Mouse (Mus musculus) neural tube, embryonic 13.5 days (tissue): Measurements from ENCODE around the gene Slc5a11. TPM values are rescaled to one million over a fixed set of nuclear protein-coding genes. Genes with fewer than 3 reads are reported as not detected.
A peak's percentile ranks its signal among the peaks of the same experiment; 100 is the strongest.

ENCODE experiments used
- ATAC-seq: fragments of 200-750 bp; cut with Nextera tagmentation; 2 replicates; pipeline ENCODE4 v1.8.0; 2017; ENCODE audit warnings: low read depth, mild to moderate bottlenecking, moderate TSS enrichment, moderate library complexity
- H3K27ac ChIP-seq: fragments of 300-500 bp; sonication (generic); replicated peaks from 2 replicates; pipeline ENCODE4 v1.5.1; 2015; ENCODE audit warnings: moderate library complexity, mild to moderate bottlenecking, inconsistent platforms
- H3K27me3 ChIP-seq: fragments of 300-500 bp; sonication (generic); 2 replicates; pipeline ENCODE4 v1.6.1; 2015; ENCODE audit warnings: mild to moderate bottlenecking, inconsistent platforms
- H3K36me3 ChIP-seq: fragments of 300-500 bp; sonication (generic); 2 replicates; pipeline ENCODE4 v1.6.1; 2015; ENCODE audit warnings: mild to moderate bottlenecking, inconsistent platforms
- H3K4me1 ChIP-seq: fragments of 300-500 bp; sonication (generic); replicated peaks from 2 replicates; pipeline ENCODE4 v1.6.1; 2015; ENCODE audit warnings: inconsistent platforms
- H3K4me2 ChIP-seq: fragments of 300-500 bp; sonication (generic); 2 replicates; pipeline ENCODE4 v1.6.1; 2015; ENCODE audit warnings: inconsistent platforms, mild to moderate bottlenecking, moderate library complexity
- H3K4me3 ChIP-seq: fragments of 300-500 bp; sonication (generic); 2 replicates; pipeline ENCODE4 v1.5.1; 2015; ENCODE audit warnings: mild to moderate bottlenecking, inconsistent platforms
- H3K9ac ChIP-seq: fragments of 300-500 bp; sonication (generic); 2 replicates; pipeline ENCODE4 v1.6.1; 2015; ENCODE audit warnings: moderate library complexity, mild to moderate bottlenecking, inconsistent platforms
- H3K9me3 ChIP-seq: fragments of 300-500 bp; sonication (generic); 2 replicates; pipeline ENCODE4 v1.6.1; 2016; ENCODE audit warnings: inconsistent platforms
- WGBS: fragments of 180-500 bp; shearing (Covaris S2); methylation state at CpG from one replicate; pipeline ENCODE4 v1.1.7; 2015; 5-methylcytosine and 5-hydroxymethylcytosine counted together
- polyA plus RNA-seq: library from polyadenylated mRNA; unstranded; fragments of >200 nt; fragmentation: Nextera tagmentation; extraction: Ambion mirVana; gene quantifications from 2 replicates; pipeline ENCODE4 v1.2.1, GENCODE M21; 2015

Slc5a11 gene
- polyA plus RNA-seq, 1 experiment from 2014 or later = not detected

DNA sequence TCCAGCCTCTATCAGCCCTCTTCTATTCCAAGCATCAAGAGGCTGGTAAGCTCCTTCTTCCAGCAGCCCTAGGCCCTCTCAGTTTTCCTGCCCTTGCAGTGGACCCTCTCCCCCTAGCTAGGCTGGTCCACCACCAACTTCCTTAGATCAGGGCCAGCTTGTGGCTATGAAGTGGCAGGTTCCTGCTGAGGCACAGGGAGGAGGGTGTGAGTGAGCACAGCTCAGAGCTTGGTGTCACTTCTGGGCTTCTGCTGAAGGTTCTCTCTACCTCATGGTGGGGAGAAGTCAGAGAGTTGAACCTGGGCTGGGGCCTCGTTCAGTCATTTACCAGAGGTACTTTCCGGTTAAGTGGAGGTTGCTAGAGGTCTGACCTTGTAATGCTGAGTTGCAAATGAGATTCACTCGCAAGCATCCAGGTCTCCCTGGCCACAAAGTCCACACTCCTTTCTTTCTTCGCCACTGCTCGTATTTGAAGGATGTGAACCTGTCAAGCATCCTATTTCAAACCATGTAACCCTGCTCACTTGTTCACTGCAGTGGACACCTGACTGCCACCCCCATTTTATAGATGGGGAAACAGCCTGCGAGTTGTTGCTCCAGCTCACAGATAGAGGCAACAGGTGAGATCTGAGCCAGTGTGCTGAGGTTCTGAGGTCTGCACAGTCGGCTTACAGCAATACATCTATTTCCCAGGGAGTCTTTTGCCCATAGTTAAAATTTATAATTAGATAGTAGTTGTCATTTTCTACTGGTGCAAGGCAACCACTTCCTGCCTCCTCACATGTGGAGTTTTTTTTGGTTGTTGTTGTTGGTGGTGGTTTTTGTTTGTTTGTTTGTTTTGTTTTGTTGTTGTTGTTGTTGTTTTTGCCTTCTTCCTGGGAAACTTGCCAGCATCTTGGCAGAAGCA lies 3.1 kb downstream of the Slc5a11 start:
- Histone ChIP-seq H3K4me3 (no peak overlapping the region), H3K4me2 (no peak overlapping the region), H3K9me3 (no peaks in the 10 kb centered on the region), H3K27ac (no peak overlapping the region), H3K36me3 (no peaks in the 10 kb centered on the region), H3K27me3 (no peaks in the 10 kb centered on the region), H3K9ac (no peak overlapping the region), H3K4me1 (peaks cover 7% of the 10 kb centered on the region)
- no peak for ATAC-seq
- WGBS = 77% methylated on average over 7 of the region's 7 CpGs

- Histone ChIP-seq H3K4me1 (peaks cover 7% of the 10 kb centered on the region), H3K9ac (no peak overlapping the region), H3K27ac (no peak overlapping the region), H3K27me3 (no peaks in the 10 kb centered on the region), H3K9me3 (no peaks in the 10 kb centered on the region), H3K36me3 (no peaks in the 10 kb centered on the region), H3K4me3 (no peak overlapping the region), H3K4me2 (no peak overlapping the region)
- 36% methylated on average over 6 of the region's 6 CpGs for WGBS
- ATAC-seq = peak; percentile 67
These were observed 4.0 kb downstream of the Slc5a11 start for GRCm38 (mm10) chr7:123218620-123219019.

DNA sequence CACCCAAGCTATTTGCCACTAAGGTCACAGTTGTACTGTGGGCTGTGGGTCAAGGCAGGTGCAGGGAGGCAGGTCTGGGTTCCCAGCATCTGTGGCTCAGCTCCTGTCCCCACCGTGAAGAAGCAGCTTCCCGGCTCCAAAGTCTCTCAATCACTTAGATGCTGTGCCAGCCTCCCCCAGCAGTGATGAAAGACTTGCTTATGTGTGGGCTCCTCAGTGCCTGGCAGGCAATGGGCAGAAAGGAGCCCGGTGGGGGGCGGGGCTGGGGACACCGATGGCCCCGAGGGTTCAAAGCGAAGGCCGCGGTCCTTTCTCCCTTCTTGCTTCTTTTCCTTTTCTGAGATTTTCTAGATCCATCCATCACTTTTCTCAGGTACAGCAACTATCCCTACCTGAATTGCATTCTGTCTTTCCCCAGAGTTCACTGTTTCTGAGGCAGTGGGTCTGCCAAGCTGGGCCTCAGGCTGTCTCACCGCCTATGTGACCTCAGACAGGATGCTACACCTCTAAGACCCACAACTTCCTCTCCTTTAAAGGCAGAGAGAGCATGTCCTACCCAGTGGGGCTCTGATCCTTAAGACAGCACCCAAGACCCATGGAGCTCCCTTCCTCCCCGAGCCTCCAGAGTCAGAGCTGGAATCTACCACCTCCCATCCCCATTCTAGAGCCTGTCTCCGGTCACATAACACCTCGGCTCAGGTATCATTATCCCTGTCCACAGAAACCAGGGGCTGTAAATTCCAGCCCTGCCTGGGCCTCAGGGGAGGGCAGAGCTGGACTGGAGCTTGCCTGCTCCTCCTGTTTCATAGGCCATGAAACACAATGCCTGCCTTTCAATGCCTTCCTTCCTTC lies 5.4 kb downstream of the Slc5a11 start:
- H3K4me3 ChIP-seq = no peak overlapping the region
- no peaks in the 10 kb centered on the region for H3K9me3 ChIP-seq
- H3K4me1 ChIP-seq = no peaks in the 10 kb centered on the region
- WGBS = 71% methylated on average over 13 of the region's 13 CpGs
- no peak for ATAC-seq
- no peak overlapping the region for H3K9ac ChIP-seq
- no peaks in the 10 kb centered on the region for H3K27me3 ChIP-seq
- H3K36me3 ChIP-seq = no peaks in the 10 kb centered on the region
- H3K4me2 ChIP-seq = no peak overlapping the region
- no peak overlapping the region for H3K27ac ChIP-seq

- Histone ChIP-seq H3K4me1 (no peaks in the 10 kb centered on the region), H3K27me3 (no peaks in the 10 kb centered on the region), H3K4me3 (no peak overlapping the region), H3K36me3 (no peaks in the 10 kb centered on the region), H3K9me3 (no peaks in the 10 kb centered on the region), H3K9ac (no peak overlapping the region), H3K4me2 (no peak overlapping the region), H3K27ac (no peak overlapping the region)
- WGBS = 60% methylated on average over 2 of the region's 2 CpGs
- no peak for ATAC-seq
These were observed 6.0 kb downstream of the Slc5a11 start for GRCm38 (mm10) chr7:123220633-123220942.

DNA sequence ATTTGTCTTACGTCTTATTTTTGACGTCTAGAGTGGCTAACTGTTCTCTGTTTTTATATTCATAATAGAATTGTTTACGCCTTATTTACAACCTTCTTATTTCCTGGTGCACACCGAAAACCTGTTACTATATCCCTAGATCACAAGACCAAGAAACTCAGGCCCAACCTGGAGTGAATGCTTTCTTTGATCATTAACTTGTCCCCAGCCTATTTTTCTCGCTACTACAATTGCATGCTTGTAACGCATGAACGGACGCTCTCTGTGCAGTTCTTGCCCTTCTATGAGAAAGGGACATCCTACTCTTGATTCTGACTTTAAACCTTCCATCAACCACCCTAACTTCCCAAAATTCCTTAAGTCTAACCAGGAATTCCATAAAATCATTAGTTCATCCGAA lies 9.5 kb downstream of the Slc5a11 start:
- H3K27me3 ChIP-seq = no peaks in the 10 kb centered on the region
- no peaks in the 10 kb centered on the region for H3K4me1 ChIP-seq
- no peak overlapping the region for H3K27ac ChIP-seq
- H3K4me3 ChIP-seq = no peak overlapping the region
- no peaks in the 10 kb centered on the region for H3K9me3 ChIP-seq
- no peaks in the 10 kb centered on the region for H3K36me3 ChIP-seq
- 77% methylated on average over 9 of the region's 9 CpGs for WGBS
- H3K4me2 ChIP-seq = no peak overlapping the region
- no peak for ATAC-seq
- no peak overlapping the region for H3K9ac ChIP-seq

DNA sequence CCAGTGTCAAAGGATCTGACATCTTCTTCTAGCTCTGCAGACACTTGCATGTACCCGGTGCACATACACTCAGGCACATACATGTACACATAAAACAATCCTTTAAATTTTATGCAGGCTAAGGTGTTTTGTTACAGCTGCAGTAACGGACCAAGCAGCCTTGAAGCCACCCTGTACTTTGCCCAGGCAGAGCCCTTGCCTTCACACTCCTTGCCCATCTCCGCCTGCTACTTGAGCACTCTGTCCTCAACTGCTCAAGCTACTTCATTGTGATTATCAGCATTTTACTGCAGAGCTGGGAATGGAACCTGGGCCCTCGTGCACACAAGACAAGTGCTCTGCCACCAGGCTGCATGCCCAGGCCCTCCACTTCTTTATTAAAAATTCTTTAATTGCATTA lies 10.6 kb downstream of the Slc5a11 start:
- Histone ChIP-seq H3K9me3 (no peaks in the 10 kb centered on the region), H3K27ac (no peak overlapping the region), H3K9ac (no peak overlapping the region), H3K4me1 (no peaks in the 10 kb centered on the region), H3K4me3 (no peak overlapping the region), H3K27me3 (no peaks in the 10 kb centered on the region), H3K4me2 (no peak overlapping the region), H3K36me3 (no peaks in the 10 kb centered on the region)
- ATAC-seq = no peak
- 89% methylated on average over 4 of the region's 4 CpGs for WGBS

DNA sequence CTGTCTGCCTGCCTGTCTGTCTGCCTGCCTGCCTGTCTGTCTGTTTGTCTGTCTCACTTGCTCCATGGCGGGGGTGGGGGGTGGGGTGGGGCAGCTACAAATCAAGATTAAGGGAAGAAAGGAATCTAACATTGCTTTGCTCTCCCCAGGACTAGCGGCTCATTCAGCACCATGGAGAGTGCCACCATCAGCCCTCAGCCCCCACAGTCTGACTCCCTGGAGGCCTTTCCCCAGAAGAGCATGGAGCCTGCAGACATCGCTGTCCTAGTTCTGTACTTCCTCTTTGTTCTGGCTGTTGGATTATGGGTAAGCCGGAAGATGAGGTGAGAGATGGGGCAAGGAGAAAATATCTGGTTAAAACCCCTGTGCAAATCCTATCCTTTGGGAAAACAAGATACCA lies 20.9 kb downstream of the Slc5a11 start:
- no peak overlapping the region for H3K9ac ChIP-seq
- H3K27ac ChIP-seq = no peak overlapping the region
- no peaks in the 10 kb centered on the region for H3K27me3 ChIP-seq
- H3K36me3 ChIP-seq = no peaks in the 10 kb centered on the region
- H3K4me3 ChIP-seq = no peak overlapping the region
- no peaks in the 10 kb centered on the region for H3K9me3 ChIP-seq
- 29% methylated on average over 4 of the region's 4 CpGs for WGBS
- ATAC-seq = no peak
- no peak overlapping the region for H3K4me2 ChIP-seq
- peaks cover 6% of the 10 kb centered on the region for H3K4me1 ChIP-seq

DNA sequence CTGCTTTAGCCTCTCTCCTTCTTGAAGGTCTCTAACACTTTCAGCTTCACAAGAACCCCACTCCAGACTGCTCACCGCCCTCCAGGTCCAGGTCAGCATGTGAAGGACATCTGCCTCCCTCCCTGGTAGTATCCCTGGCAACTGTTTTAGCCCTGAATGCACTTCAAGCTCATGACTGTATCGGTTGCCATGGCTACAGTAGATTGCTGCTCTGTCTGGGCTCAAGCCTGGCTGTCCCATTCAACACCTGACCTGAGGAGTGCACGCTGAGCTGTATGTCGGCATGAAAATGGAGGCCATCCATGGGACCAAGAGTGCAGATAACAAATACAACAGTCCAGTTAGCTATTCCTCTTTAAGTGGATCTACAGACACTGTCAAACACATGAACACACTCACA lies 24.0 kb downstream of the Slc5a11 start:
- H3K4me3 ChIP-seq = no peak overlapping the region
- H3K4me2 ChIP-seq = no peak overlapping the region
- peaks cover 6% of the 10 kb centered on the region for H3K4me1 ChIP-seq
- no peaks in the 10 kb centered on the region for H3K27me3 ChIP-seq
- H3K27ac ChIP-seq = no peak overlapping the region
- no peaks in the 10 kb centered on the region for H3K36me3 ChIP-seq
- ATAC-seq = 0 out of 2 replicates have a peak, but pooled peaks have one; percentile 36
- no peak overlapping the region for H3K9ac ChIP-seq
- 54% methylated on average over 4 of the region's 4 CpGs for WGBS
- no peaks in the 10 kb centered on the region for H3K9me3 ChIP-seq

DNA sequence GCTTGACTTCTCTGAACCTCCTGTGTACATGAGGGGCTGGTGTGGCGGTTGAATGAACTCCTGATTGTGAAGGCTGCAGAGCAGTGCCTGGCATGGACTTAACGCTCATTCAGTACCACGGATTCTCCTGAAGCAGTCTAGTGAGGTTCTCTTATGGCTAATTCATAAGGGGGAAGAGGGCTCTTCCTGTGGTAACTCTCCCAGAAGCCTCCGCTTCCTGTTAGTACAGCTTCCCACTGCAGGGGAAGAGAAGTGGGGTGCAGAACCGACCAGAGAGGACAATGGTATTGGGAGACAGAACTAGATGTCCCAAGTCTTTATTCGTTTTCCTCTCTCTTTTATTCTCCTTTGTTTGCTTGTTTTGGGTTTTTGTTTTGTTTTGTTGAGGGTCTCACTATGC lies 25.5 kb downstream of the Slc5a11 start:
- Histone ChIP-seq H3K4me2 (no peak overlapping the region), H3K27me3 (no peaks in the 10 kb centered on the region), H3K9ac (no peak overlapping the region), H3K9me3 (no peaks in the 10 kb centered on the region), H3K27ac (no peak overlapping the region), H3K4me1 (peaks cover 6% of the 10 kb centered on the region), H3K36me3 (no peaks in the 10 kb centered on the region), H3K4me3 (no peak overlapping the region)
- WGBS = 68% methylated on average over 6 of the region's 6 CpGs
- ATAC-seq = no peak

DNA sequence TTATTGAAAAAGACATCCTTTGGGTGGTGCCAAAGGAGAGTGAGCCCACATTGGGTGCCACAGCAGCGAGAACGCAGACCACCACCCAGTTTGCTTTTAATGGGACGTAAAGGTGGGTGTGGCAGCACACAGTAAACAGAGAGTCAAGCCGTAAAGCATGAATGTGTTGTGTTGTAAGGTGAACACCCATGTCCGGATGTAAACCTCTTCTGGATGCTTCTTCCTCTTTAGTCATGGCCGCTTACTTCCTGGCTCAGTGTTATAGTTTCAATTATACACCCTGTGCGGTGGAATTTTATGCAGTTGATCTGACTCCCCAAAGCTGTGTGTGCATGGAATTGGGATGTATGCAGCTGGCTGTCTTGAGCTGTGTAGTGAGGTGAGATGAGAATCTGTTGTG lies 27.7 kb downstream of the Slc5a11 start:
- whole genome bisulfite sequencing = 77% methylated on average over 7 of the region's 7 CpGs
- ATAC-seq = no peak

GRCm38 (mm10) chr7:123244833-123245232 lies 30.3 kb downstream of the Slc5a11 start:
- Histone ChIP-seq H3K36me3 (no peaks in the 10 kb centered on the region), H3K27me3 (no peaks in the 10 kb centered on the region), H3K9me3 (no peaks in the 10 kb centered on the region), H3K4me2 (no peak overlapping the region), H3K4me1 (no peaks in the 10 kb centered on the region), H3K9ac (no peak overlapping the region), H3K4me3 (no peak overlapping the region), H3K27ac (no peak overlapping the region)
- 88% methylated on average over 1 of the region's 1 CpGs for WGBS
- ATAC-seq = no peak

More for the DNA sequence above, 27.7 kb downstream of the Slc5a11 start:
- no peaks in the 10 kb centered on the region for H3K27me3 ChIP-seq
- peaks cover 6% of the 10 kb centered on the region for H3K4me1 ChIP-seq
- no peak overlapping the region for H3K27ac ChIP-seq
- no peak overlapping the region for H3K4me3 ChIP-seq
- H3K9ac ChIP-seq = no peak overlapping the region
- no peaks in the 10 kb centered on the region for H3K9me3 ChIP-seq
- H3K36me3 ChIP-seq = no peaks in the 10 kb centered on the region
- H3K4me2 ChIP-seq = no peak overlapping the region

GRCm38 (mm10) chr7:123246504-123247084 lies 32.0 kb downstream of the Slc5a11 start:
- ATAC-seq = no peak
- WGBS = 44% methylated on average over 4 of the region's 4 CpGs

More at GRCm38 (mm10) chr7:123246504-123247084, 32.0 kb downstream of the Slc5a11 start:
- H3K4me1 ChIP-seq = no peaks in the 10 kb centered on the region
- no peaks in the 10 kb centered on the region for H3K9me3 ChIP-seq
- H3K27me3 ChIP-seq = no peaks in the 10 kb centered on the region
- no peaks in the 10 kb centered on the region for H3K36me3 ChIP-seq
- H3K4me2 ChIP-seq = no peak overlapping the region
- H3K4me3 ChIP-seq = no peak overlapping the region
- no peak overlapping the region for H3K27ac ChIP-seq
- no peak overlapping the region for H3K9ac ChIP-seq
